Mouse (Mus musculus) liver, embryonic 12.5 days (tissue): Measurements from ENCODE around the gene Aph1b. TPM values are rescaled to one million over a fixed set of nuclear protein-coding genes. Genes with fewer than 3 reads are reported as not detected.
"Not testable (repeated sequence)": the region's sequence is repeated elsewhere in the genome, so short reads cannot be mapped to it uniquely, and the experiment has no call there.

ENCODE experiments used
- ATAC-seq: fragments of 200-750 bp; cut with Nextera tagmentation; 2 replicates; pipeline ENCODE4 v1.8.0; 2017; ENCODE audit warnings: moderate number of reproducible peaks, mild to moderate bottlenecking, moderate library complexity
- H3K27ac ChIP-seq: fragments of 300-500 bp; sonication (generic); 2 replicates; pipeline ENCODE4 v1.5.1; 2016; ENCODE audit warnings: mild to moderate bottlenecking
- H3K27me3 ChIP-seq: fragments of 300-500 bp; sonication (generic); replicated peaks from 2 replicates; pipeline ENCODE4 v1.6.1; 2016; ENCODE audit warnings: mild to moderate bottlenecking, moderate library complexity
- H3K36me3 ChIP-seq: fragments of 300-500 bp; sonication (generic); 2 replicates; pipeline ENCODE4 v1.6.1; 2016; ENCODE audit warnings: mild to moderate bottlenecking, moderate library complexity
- H3K4me1 ChIP-seq: fragments of 300-500 bp; sonication (generic); 2 replicates; pipeline ENCODE4 v1.6.1; 2016
- H3K4me2 ChIP-seq: fragments of 300-500 bp; sonication (generic); 2 replicates; pipeline ENCODE4 v1.6.1; 2016; ENCODE audit warnings: mild to moderate bottlenecking, moderate library complexity
- H3K4me3 ChIP-seq: fragments of 300-500 bp; sonication (generic); 2 replicates; pipeline ENCODE4 v1.5.1; 2016; ENCODE audit warnings: mild to moderate bottlenecking, moderate library complexity
- H3K9ac ChIP-seq: fragments of 300-500 bp; sonication (generic); 2 replicates; pipeline ENCODE4 v1.6.1; 2016; ENCODE audit warnings: mild to moderate bottlenecking, moderate library complexity
- H3K9me3 ChIP-seq: fragments of 300-500 bp; sonication (generic); replicated peaks from 2 replicates; pipeline ENCODE4 v1.6.1; 2016; ENCODE audit warnings: mild to moderate bottlenecking, moderate library complexity
- WGBS: fragments of 180-500 bp; shearing (Covaris S2); methylation state at CpG from one replicate; pipeline ENCODE4 v1.1.7; 2016; ENCODE audit not compliant: insufficient replicate concordance; 5-methylcytosine and 5-hydroxymethylcytosine counted together
- polyA plus RNA-seq: library from polyadenylated mRNA; unstranded; fragments of >200 nt; fragmentation: Nextera tagmentation; extraction: Ambion mirVana; gene quantifications from 2 replicates; pipeline ENCODE4 v1.2.1, GENCODE M21; 2016

Aph1b gene
- 1.4 and 2.4 TPM in 2 replicates for polyA plus RNA-seq

GRCm38 (mm10) chr9:66795464-66796324 lies at the start of gene Aph1b:
Gene Aph1b, minus strand, starts transcription at chr9:66795490.
- peak within 1 kb of the TSS; percentile 80 for H3K27ac ChIP-seq
- WGBS: under 1% methylated on average over 42 of the region's 42 CpGs
- H3K4me1 ChIP-seq: peaks cover 16% of the 10 kb centered on the region
- no peaks in the 10 kb centered on the region for H3K9me3 ChIP-seq
- ATAC-seq: peak; percentile 97
- peak within 1 kb of the TSS; percentile 97 for H3K4me2 ChIP-seq
- H3K36me3 ChIP-seq: no peaks in the 10 kb centered on the region
- peak within 1 kb of the TSS; percentile 69 for H3K9ac ChIP-seq
- H3K4me3 ChIP-seq: peak within 1 kb of the TSS; percentile 63
- peaks cover 21% of the 10 kb centered on the region for H3K27me3 ChIP-seq

DNA sequence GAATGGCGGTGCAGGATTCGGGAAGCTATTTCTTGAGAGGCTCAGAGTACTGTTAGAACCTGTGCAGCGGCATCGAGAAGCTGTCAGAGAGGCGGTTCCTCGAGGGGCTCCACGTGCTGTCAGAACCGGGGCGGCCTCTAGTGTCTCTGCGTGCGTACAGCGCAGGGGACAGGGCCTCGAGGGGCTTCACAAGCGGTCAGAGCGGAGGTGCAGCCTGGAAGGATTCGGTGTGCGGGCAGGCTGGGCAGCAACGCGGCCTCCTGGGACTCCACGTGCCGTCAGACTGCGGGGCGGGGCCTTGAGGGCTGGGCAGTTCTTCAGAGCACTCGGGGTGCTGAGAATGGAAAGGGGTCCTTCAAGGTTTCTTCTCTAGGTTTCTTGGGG lies 39.8 kb upstream of the Aph1b start:
- peak overlapping the region; percentile 62 for H3K4me3 ChIP-seq
- peak overlapping the region; percentile 68 for H3K9ac ChIP-seq
- H3K4me1 ChIP-seq: peaks cover 24% of the 10 kb centered on the region
- H3K4me2 ChIP-seq: peak overlapping the region; percentile 96
- H3K9me3 ChIP-seq: no peaks in the 10 kb centered on the region
- 0 out of 2 replicates have a peak, but pooled peaks cover 5% of the 10 kb centered on the region for H3K27me3 ChIP-seq
- H3K27ac ChIP-seq: peak overlapping the region; percentile 15
- H3K36me3 ChIP-seq: peaks cover 4% of the 10 kb centered on the region; the same call in 1 of the 2 replicates
- ATAC-seq: peak; percentile 51
- under 1% methylated on average over 24 of the region's 24 CpGs for WGBS

DNA sequence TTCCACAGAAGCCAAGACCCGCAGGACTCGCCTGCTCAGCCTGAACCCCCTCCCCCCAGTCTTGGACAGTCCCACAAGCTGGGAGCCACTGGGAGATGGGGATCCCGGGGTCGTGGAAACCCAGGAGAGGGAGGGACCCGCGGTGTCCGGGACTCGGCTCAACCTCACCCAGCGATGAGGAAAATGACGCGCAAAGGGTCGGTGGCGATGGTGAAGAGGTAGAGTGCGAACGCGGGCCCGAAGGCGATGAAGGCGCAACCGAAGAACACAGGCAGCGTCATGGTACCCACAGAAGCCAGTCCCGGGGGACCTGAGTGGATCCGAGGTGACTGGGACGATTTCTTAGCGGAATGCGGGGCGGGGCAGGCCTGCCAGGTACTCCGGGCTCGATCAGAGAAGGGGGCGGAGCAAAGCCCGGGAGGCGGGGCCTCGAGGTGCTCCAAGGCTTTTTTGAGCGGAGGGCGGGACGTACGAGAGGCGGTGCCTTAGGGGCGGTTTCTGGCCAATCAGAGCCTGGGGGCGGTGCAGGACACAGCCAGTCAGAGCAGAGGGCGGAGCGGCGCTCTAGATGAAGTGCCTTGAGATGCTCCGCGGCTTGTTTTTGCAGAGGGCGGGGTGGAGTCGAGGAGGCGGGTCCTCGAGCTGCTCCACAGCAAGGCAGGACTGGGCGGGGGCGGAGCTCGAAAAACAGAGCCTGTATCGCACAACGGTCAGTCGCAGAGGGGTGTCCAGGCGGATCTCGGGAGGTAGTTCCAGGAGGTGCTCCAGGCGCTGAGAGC lies 39.2 kb upstream of the Aph1b start, which contains the start of gene Aph1c:
Gene Aph1c, minus strand, starts transcription at position 409 of the 779 bp plus-strand sequence.
- 1% methylated on average over 58 of the region's 58 CpGs for WGBS
- no peaks in the 10 kb centered on the region; the same call in 1 of the 2 replicates for H3K36me3 ChIP-seq
- H3K27ac ChIP-seq: peak within 1 kb of the TSS; percentile 15
- peak within 1 kb of the TSS; percentile 68 for H3K9ac ChIP-seq
- 0 out of 2 replicates have a peak, but pooled peaks cover 5% of the 10 kb centered on the region for H3K27me3 ChIP-seq
- ATAC-seq: peak; percentile 99
- peak within 1 kb of the TSS; percentile 63 for H3K4me3 ChIP-seq
- peaks cover 24% of the 10 kb centered on the region for H3K4me1 ChIP-seq
- no peaks in the 10 kb centered on the region for H3K9me3 ChIP-seq
- peak within 1 kb of the TSS; percentile 96 for H3K4me2 ChIP-seq

GRCm38 (mm10) chr9:66833851-66834250 lies 38.6 kb upstream of the Aph1b start:
- H3K9ac ChIP-seq: 0 out of 2 replicates have a peak overlapping the region, but pooled peaks have one; percentile 60
- H3K36me3 ChIP-seq: no peaks in the 10 kb centered on the region
- H3K27me3 ChIP-seq: 0 out of 2 replicates have a peak, but pooled peaks cover 5% of the 10 kb centered on the region
- H3K4me2 ChIP-seq: peak overlapping the region; percentile 96
- no peak for ATAC-seq
- 34% methylated on average over 7 of the region's 7 CpGs for WGBS
- H3K27ac ChIP-seq: no peak overlapping the region
- H3K4me3 ChIP-seq: peak overlapping the region; percentile 63
- no peaks in the 10 kb centered on the region for H3K9me3 ChIP-seq
- H3K4me1 ChIP-seq: peaks cover 24% of the 10 kb centered on the region

- Histone ChIP-seq H3K9me3 (no peaks in the 10 kb centered on the region), H3K27me3 (peaks cover 10% of the 10 kb centered on the region; the same call in 1 of the 2 replicates), H3K4me1 (peaks cover 24% of the 10 kb centered on the region), H3K36me3 (no peaks in the 10 kb centered on the region), H3K4me2 (no peak overlapping the region), H3K4me3 (no peak overlapping the region), H3K9ac (no peak overlapping the region), H3K27ac (no peak overlapping the region)
- 32% methylated on average over 4 of the region's 4 CpGs for WGBS
- ATAC-seq: no peak
These were observed 37.1 kb upstream of the Aph1b start for GRCm38 (mm10) chr9:66832366-66832908.

DNA sequence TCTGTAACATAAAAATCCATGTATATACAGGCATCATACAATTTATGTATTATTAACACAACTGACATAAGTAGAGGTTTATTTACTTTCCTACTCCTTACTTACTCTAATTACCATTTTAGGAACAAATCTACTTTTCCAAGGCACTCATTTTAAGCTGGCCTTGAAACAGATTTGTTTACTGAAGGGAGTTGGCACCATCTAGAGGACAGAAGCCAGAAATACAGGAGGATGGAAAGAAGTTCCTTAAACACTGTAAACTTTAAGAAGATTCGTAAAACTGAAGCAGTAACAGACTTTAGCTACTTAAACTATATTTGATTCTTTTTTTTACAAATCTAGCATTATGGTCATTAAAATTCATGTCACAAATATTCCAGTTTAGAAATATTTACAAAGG lies 30.7 kb upstream of the Aph1b start:
- Histone ChIP-seq H3K27me3 (peaks cover 4% of the 10 kb centered on the region; the same call in 1 of the 2 replicates), H3K4me1 (no peaks in the 10 kb centered on the region), H3K9me3 (no peaks in the 10 kb centered on the region), H3K9ac (no peak overlapping the region), H3K36me3 (no peaks in the 10 kb centered on the region), H3K27ac (no peak overlapping the region), H3K4me3 (no peak overlapping the region), H3K4me2 (no peak overlapping the region)
- WGBS: 34% methylated on average over 1 of the region's 1 CpGs
- no peak for ATAC-seq

GRCm38 (mm10) chr9:66822255-66822654 lies 27.0 kb upstream of the Aph1b start:
- WGBS: 72% methylated on average over 2 of the region's 5 CpGs
- H3K4me2 ChIP-seq, H3K27me3 ChIP-seq, H3K9me3 ChIP-seq, H3K4me3 ChIP-seq, H3K36me3 ChIP-seq, H3K9ac ChIP-seq, ATAC-seq, H3K4me1 ChIP-seq, H3K27ac ChIP-seq: not testable (repeated sequence)

DNA sequence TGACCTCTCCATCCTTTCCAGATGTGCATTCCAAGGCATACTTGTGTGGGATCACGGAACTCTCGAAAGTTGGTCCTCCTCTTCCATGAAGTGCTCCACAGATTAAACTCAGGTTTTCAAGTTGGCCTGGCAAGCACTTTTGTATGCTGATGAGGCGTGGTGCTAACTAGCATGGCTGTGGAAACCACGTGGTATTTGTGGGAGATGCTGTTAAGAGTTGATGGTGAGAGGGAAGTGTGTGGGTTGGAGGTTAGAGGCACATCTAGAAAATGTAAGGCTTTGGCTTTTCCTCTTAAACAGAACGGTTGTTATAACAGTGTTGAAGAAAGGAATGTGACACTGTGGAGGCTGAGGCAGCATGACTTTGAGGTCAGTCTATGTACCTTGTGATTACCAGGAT lies 25.7 kb upstream of the Aph1b start:
- WGBS: 47% methylated on average over 5 of the region's 5 CpGs
- H3K36me3 ChIP-seq: no peaks in the 10 kb centered on the region
- H3K4me1 ChIP-seq: no peaks in the 10 kb centered on the region
- no peak for ATAC-seq
- H3K4me3 ChIP-seq: no peak overlapping the region
- H3K4me2 ChIP-seq: no peak overlapping the region
- no peak overlapping the region for H3K27ac ChIP-seq
- no peaks in the 10 kb centered on the region for H3K9me3 ChIP-seq
- H3K9ac ChIP-seq: no peak overlapping the region
- H3K27me3 ChIP-seq: no peaks in the 10 kb centered on the region

GRCm38 (mm10) chr9:66813392-66813791 lies 18.1 kb upstream of the Aph1b start:
- no peaks in the 10 kb centered on the region for H3K9me3 ChIP-seq
- no peak for ATAC-seq
- H3K4me1 ChIP-seq: no peaks in the 10 kb centered on the region
- no peaks in the 10 kb centered on the region for H3K36me3 ChIP-seq
- H3K4me2 ChIP-seq: no peak overlapping the region
- no peak overlapping the region for H3K4me3 ChIP-seq
- 52% methylated on average over 2 of the region's 2 CpGs for WGBS
- H3K27ac ChIP-seq: no peak overlapping the region
- no peak overlapping the region for H3K9ac ChIP-seq
- peaks cover 16% of the 10 kb centered on the region for H3K27me3 ChIP-seq

GRCm38 (mm10) chr9:66805951-66806350 lies 10.7 kb upstream of the Aph1b start:
- H3K36me3 ChIP-seq, H3K27ac ChIP-seq, ATAC-seq, H3K9me3 ChIP-seq, H3K9ac ChIP-seq: not testable (repeated sequence)
- H3K27me3 ChIP-seq: peaks cover 66% of the 10 kb centered on the region
- 6% methylated on average over 30 of the region's 37 CpGs for WGBS
- peak overlapping the region; percentile 53 for H3K4me2 ChIP-seq
- peaks cover 17% of the 10 kb centered on the region for H3K4me1 ChIP-seq
- H3K4me3 ChIP-seq: peak overlapping the region; percentile 29

DNA sequence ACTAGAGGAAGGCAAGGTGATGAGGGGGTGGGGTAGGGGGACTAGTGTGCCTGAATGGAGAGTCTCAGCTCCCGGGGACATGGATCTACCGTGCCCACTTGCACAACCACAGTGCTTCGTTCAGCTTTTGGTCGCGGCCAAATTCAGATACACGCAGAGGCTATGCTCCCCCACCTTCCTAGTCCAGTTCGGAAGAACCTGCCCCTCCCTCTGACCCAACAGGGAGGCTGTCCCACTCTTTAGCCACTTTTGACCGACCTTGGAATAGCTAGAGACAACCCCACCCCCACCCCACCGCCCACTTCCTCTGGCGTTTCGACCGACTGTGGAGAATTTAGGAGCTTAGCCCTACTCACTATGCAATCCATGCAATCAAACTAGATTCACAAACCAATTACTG lies 6.7 kb upstream of the Aph1b start:
- no peak overlapping the region for H3K4me3 ChIP-seq
- WGBS: 19% methylated on average over 12 of the region's 12 CpGs
- no peaks in the 10 kb centered on the region for H3K36me3 ChIP-seq
- H3K4me1 ChIP-seq: peaks cover 17% of the 10 kb centered on the region
- H3K9me3 ChIP-seq: no peaks in the 10 kb centered on the region
- H3K9ac ChIP-seq: no peak overlapping the region
- H3K27me3 ChIP-seq: peaks cover 49% of the 10 kb centered on the region
- ATAC-seq: 0 out of 2 replicates have a peak, but pooled peaks have one; percentile 21
- H3K4me2 ChIP-seq: peak overlapping the region; percentile 39
- H3K27ac ChIP-seq: no peak overlapping the region
